Mouse (Mus musculus) liver, embryonic 14.5 days (tissue): ENCODE measurements around the gene Aup1. TPM values are rescaled to one million over a fixed set of nuclear protein-coding genes. Genes with fewer than 3 reads are reported as not detected.

ENCODE experiments used
- ATAC-seq: fragments of 200-750 bp; cut with Nextera tagmentation; 2 replicates; pipeline ENCODE4 v1.8.0; 2017; ENCODE audit warnings: moderate number of reproducible peaks, mild to moderate bottlenecking, moderate library complexity; ENCODE audit not compliant: insufficient read depth
- DNase-seq, 3 experiments: peaks; one replicate each; pipeline ENCODE4 v3.0.0-alpha.2; 2012 to 2013; ENCODE audit warnings: low read depth in 3 of 3, low spot score in 3 of 3
- H3K27ac ChIP-seq: fragments of 300-500 bp; sonication (generic); 2 replicates; pipeline ENCODE4 v1.5.1; 2014; ENCODE audit warnings: moderate library complexity, mild to moderate bottlenecking, control low read depth, inconsistent platforms
- H3K27me3 ChIP-seq: fragments of 300-500 bp; sonication (generic); 2 replicates; pipeline ENCODE4 v1.6.1; 2014; ENCODE audit warnings: mild to moderate bottlenecking, low read length, moderate library complexity; ENCODE audit not compliant: control insufficient read depth, insufficient read depth
- H3K36me3 ChIP-seq: fragments of 300-500 bp; sonication (generic); replicated peaks from 2 replicates; pipeline ENCODE4 v1.6.1; 2014; ENCODE audit warnings: low read depth; ENCODE audit not compliant: control insufficient read depth, insufficient read depth
- H3K4me1 ChIP-seq, 2 experiments: fragments of 200-500 bp in 1 of 2; fragments of 300-500 bp in 1 of 2; sonication (generic) in 1 of 2; replicated peaks; 2 replicates each; pipeline ENCODE4 v1.6.1; 2012 to 2014; ENCODE audit warnings: antibody characterized with exemption in 1 of 2, inconsistent platforms in 1 of 2, low read length in 1 of 2; ENCODE audit not compliant: control insufficient read depth in 2 of 2, insufficient read depth in 2 of 2
- H3K4me2 ChIP-seq: fragments of 300-500 bp; sonication (generic); 2 replicates; pipeline ENCODE4 v1.6.1; 2014; ENCODE audit warnings: low read depth, mild to moderate bottlenecking, control low read depth, moderate library complexity
- H3K4me3 ChIP-seq, 2 experiments: fragments of 200-500 bp in 1 of 2; fragments of 300-500 bp in 1 of 2; sonication (generic) in 1 of 2; 2 replicates each; pipeline ENCODE4 v1.5.1; 2012 to 2014; ENCODE audit warnings: low read depth in 2 of 2, low read length in 2 of 2, mild to moderate bottlenecking in 2 of 2, control low read depth in 1 of 2, inconsistent platforms in 1 of 2, moderate library complexity in 1 of 2; ENCODE audit not compliant: insufficient read depth in 1 of 2
- H3K9ac ChIP-seq: fragments of 300-500 bp; sonication (generic); replicated peaks from 2 replicates; pipeline ENCODE4 v1.6.1; 2014; ENCODE audit warnings: mild to moderate bottlenecking, control low read depth, moderate library complexity
- H3K9me3 ChIP-seq: fragments of 300-500 bp; sonication (generic); 2 replicates; pipeline ENCODE4 v1.6.1; 2016; ENCODE audit warnings: low read length, mixed read lengths; ENCODE audit not compliant: control insufficient read depth
- CTCF ChIP-seq: IDR thresholded peaks from 2 replicates; pipeline ENCODE4 v1.5.1; 2016; ENCODE audit warnings: antibody characterized with exemption, low read depth, control low read depth
- EP300 ChIP-seq: IDR thresholded peaks from 2 replicates; pipeline ENCODE4 v1.6.1; 2016; ENCODE audit warnings: antibody characterized with exemption, low read depth
- WGBS: fragments of 180-500 bp; shearing (Covaris S2); extraction: QIAGEN DNeasy Blood & Tissue Kit; methylation state at CpG from one replicate; pipeline ENCODE4 v1.1.7; 2014; ENCODE audit not compliant: insufficient replicate concordance; 5-methylcytosine and 5-hydroxymethylcytosine counted together
- polyA plus RNA-seq, 2 experiments: library from polyadenylated mRNA; depleted of rRNA in 1 of 2; stranded (reverse) in 1 of 2; unstranded in 1 of 2; fragments of >200 nt; fragmentation: Nextera tagmentation in 1 of 2; extraction: Ambion mirVana in 1 of 2; gene quantifications; 2 replicates each; pipeline versions ENCODE4 v1.2.1 to v1.2.3; 2012 to 2014

Aup1 gene
- polyA plus RNA-seq, 2 experiments: 128 to 172 TPM

- 0 out of 4 replicates have a peak overlapping the region, but pooled peaks have one; percentile 2 to 4 for H3K4me3 ChIP-seq
- WGBS: 3% methylated on average over 47 of the region's 47 CpGs
- H3K4me1 ChIP-seq: no peaks in the 10 kb centered on the region; a peak in 1 of 4 replicates
- peaks cover 63% of the 10 kb centered on the region for H3K27me3 ChIP-seq
- TF ChIP-seq CTCF (no peak), EP300 (no peak)
- no peak overlapping the region for H3K27ac ChIP-seq
- H3K4me2 ChIP-seq: peak overlapping the region; percentile 16
- DNase-seq (no peak), ATAC-seq (no peak)
- no peaks in the 10 kb centered on the region for H3K9me3 ChIP-seq
- no peaks in the 10 kb centered on the region for H3K36me3 ChIP-seq
- H3K9ac ChIP-seq: no peak overlapping the region
Observed at GRCm38 (mm10) chr6:83087205-83087925, 33.0 kb downstream of the Aup1 start.

DNA sequence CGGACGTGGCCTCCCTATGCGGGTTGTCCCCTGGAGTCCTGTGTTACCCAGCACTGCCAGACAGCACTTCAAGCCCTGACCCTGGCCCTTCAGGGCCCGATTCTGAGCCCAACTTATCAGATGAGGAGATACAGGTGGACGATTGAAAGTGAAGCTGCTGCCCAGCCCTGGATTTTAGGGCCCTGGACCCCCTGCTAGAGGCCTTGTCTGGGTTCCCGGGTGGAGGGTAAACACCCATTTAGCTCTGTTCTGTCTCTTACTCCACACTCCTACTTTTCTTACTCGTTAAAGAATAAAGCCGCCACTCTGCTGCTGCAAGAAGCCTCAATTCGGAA is 33.6 kb downstream of the Aup1 start:
- peak overlapping the region; percentile 16 for H3K4me2 ChIP-seq
- H3K4me1 ChIP-seq: no peaks in the 10 kb centered on the region; a peak in 1 of 4 replicates
- H3K9me3 ChIP-seq: no peaks in the 10 kb centered on the region
- H3K9ac ChIP-seq: no peak overlapping the region
- ATAC-seq: no peak
- H3K27me3 ChIP-seq: peaks cover 65% of the 10 kb centered on the region
- 0 out of 4 replicates have a peak overlapping the region, but pooled peaks of 1 of the 2 experiments have one; percentile 4 for H3K4me3 ChIP-seq
- H3K36me3 ChIP-seq: no peaks in the 10 kb centered on the region
- H3K27ac ChIP-seq: no peak overlapping the region
- 13% methylated on average over 9 of the region's 9 CpGs for WGBS
- DNase-seq: no peak
- no peak for TF ChIP-seq EP300
- TF ChIP-seq CTCF: no peak

- WGBS: 13% methylated on average over 6 of the region's 6 CpGs
- H3K4me2 ChIP-seq: no peak overlapping the region
- H3K4me1 ChIP-seq: no peaks in the 10 kb centered on the region; a peak in 1 of 4 replicates
- no peaks in the 10 kb centered on the region for H3K36me3 ChIP-seq
- DNase-seq (no peak), ATAC-seq (no peak)
- no peak for TF ChIP-seq EP300
- TF ChIP-seq CTCF: no peak
- no peak overlapping the region for H3K4me3 ChIP-seq
- peaks cover 24% of the 10 kb centered on the region for H3K27me3 ChIP-seq
- H3K9ac ChIP-seq: no peak overlapping the region
- H3K27ac ChIP-seq: no peak overlapping the region
- no peaks in the 10 kb centered on the region; the same call in 1 of the 2 replicates for H3K9me3 ChIP-seq
Observed at GRCm38 (mm10) chr6:83092416-83093127, 38.3 kb downstream of the Aup1 start.

DNA sequence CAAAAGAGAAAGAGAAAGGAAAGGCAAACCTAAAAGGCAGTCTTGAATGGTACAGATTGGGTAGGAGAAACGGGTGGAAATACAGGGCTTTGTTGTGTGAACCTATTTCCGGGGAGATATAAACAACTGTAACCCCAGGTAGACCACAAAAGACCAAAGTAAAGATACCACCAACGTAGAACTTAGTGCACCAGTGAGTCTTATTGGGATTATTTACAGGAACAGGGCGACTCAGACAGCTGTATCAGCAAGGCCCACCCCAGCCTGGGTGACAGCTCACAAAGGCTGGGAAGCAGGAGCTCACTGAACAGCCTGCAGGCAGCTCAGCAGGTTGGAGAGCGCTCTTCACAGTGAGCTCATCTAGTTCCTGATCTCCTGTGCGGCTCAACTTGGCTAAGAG is 41.6 kb downstream of the Aup1 start:
- no peak overlapping the region for H3K27ac ChIP-seq
- no peaks in the 10 kb centered on the region; the same call in 1 of the 2 replicates for H3K9me3 ChIP-seq
- TF ChIP-seq CTCF (no peak), EP300 (no peak)
- H3K4me3 ChIP-seq: no peak overlapping the region
- WGBS: 38% methylated on average over 6 of the region's 6 CpGs
- no peak overlapping the region for H3K4me2 ChIP-seq
- H3K27me3 ChIP-seq: peaks cover 3% of the 10 kb centered on the region; the same call in 1 of the 2 replicates
- no peaks in the 10 kb centered on the region for H3K36me3 ChIP-seq
- DNase-seq: no peak
- no peaks in the 10 kb centered on the region; a peak in 2 of 4 replicates for H3K4me1 ChIP-seq
- no peak for ATAC-seq
- H3K9ac ChIP-seq: no peak overlapping the region

DNA sequence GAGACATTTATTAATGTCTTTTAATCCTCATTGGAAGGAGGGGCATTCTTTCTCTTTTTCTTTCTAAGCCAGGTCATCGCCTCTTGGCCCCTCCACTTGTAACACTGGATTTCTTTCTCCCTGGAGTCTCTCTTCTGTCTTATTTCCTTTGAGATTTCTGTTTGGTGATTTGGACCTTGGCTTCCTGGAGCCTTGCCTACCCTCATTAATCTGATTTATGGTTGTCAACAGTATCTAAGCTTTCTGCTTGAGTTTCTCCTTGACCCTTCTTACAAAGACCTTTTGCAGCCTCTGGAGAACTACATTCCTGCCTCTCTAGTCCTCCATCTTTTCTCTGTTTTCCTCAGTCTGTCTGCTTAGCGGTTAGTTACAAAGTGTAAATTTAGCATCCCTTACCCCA is 44.1 kb downstream of the Aup1 start:
- no peaks in the 10 kb centered on the region for H3K36me3 ChIP-seq
- ATAC-seq (no peak), DNase-seq (no peak)
- H3K4me2 ChIP-seq: no peak overlapping the region
- no peak overlapping the region for H3K4me3 ChIP-seq
- H3K4me1 ChIP-seq: peaks cover 8% of the 10 kb centered on the region in 2 experiments
- no peaks in the 10 kb centered on the region; the same call in 1 of the 2 replicates for H3K9me3 ChIP-seq
- no peak overlapping the region for H3K27ac ChIP-seq
- TF ChIP-seq EP300: no peak
- TF ChIP-seq CTCF: no peak
- H3K9ac ChIP-seq: no peak overlapping the region
- no peaks in the 10 kb centered on the region for H3K27me3 ChIP-seq
- 65% methylated on average over 2 of the region's 2 CpGs for WGBS
